Mouse (Mus musculus): ENCODE results near the gene Iqschfp. TPM values are rescaled to one million over a fixed set of nuclear protein-coding genes. Genes with fewer than 3 reads are reported as not detected.
A peak's percentile ranks its signal among the peaks of the same experiment; 100 is the strongest.

Iqschfp gene
- polyA plus RNA-seq, 1 experiment from 2014 or later: not detected

DNA sequence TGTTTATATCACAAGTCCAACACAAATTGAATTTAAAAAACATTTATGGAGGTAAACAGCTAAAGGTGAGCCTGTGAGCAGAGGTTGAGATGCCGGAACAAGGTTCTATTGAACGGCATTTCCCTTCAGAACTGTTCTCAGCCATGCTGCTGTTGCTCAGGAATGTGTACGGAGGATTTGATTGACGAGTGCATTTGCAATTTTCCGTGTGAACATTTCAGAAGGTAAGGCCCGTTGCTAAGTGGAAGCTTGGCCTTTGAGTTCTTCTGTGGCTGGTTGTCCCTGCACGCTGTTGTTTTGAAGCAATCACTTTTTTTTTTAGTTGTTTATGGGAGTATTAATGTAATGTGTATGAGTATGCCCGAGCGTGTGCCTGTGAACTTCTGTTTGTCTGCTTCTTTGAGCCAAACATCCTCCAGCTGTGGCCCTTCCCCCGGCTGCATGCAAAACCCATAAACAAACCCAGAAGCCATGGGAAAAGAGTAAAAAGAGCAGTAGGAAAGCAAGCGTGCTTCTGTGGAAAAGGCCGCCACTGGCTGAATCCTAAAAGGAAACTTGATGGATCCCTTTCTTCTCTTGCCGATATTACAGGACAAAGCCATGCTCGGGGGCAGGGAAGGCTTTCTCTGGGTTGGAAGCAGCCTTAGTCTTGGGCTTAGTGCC, 691.1 kb downstream of the Iqschfp start:
- Histone ChIP-seq H3K4me3 (ENCODE audit: low read length) (no peak overlapping the region), H3K9me3 (ENCODE audit: control insufficient read depth, low read length) (no peaks in the 10 kb centered on the region), H3K4me2 (ENCODE audit: low read depth, low read length) (peak overlapping the region; percentile 23; the same call in 1 of the 2 replicates), H3K9ac (ENCODE audit: low read depth, low read length) (0 out of 2 replicates have a peak overlapping the region, but pooled peaks have one; percentile 17), H3K36me3 (ENCODE audit: control insufficient read depth, insufficient read depth, low read length) (no peaks in the 10 kb centered on the region), H3K27ac (ENCODE audit: low read length) (peak overlapping the region; percentile 76), H3K4me1 (ENCODE audit: control insufficient read depth, insufficient read depth, low read length) (peaks cover 31% of the 10 kb centered on the region), H3K27me3 (replicated peaks; ENCODE audit: control insufficient read depth, insufficient read depth, low read length) (no peaks in the 10 kb centered on the region)
- 19% methylated on average over 14 of the region's 14 CpGs for WGBS
- peak; percentile 45 for ATAC-seq

DNA sequence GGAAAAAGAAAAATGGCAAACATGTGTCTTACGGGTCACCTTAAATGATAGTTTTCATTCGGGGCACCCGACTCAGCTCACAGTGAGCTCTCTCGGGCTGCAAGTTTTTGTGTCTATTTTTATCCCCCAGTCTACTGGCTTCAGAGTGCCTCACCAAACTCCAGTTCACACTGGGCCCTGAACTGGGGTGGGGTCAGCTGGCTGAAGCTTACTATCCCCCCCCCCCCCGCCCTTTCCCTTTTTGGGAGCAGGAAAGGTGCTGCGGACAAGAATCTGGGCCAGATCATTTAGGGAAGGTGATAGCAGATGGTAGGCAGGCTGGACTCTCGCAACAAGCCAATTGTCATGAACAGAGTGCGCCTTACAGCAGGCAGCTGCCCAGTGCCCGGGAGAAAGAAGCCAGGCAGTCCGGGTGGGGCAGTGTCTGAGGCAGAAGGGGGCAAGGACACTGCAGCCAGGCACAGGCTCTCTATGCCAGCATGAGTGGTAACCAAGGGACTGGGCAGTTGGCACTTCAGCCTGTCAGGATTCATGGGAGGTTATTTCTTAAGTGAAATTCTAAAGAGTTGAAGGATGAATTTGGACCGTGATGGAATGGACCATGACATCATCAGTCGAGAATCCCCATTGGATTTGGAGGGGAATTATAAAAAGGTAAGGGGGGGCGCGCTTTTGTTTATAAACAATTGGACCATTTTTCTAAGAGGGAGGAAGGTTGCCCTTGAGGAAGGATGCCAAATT, 691.9 kb downstream of the Iqschfp start:
- H3K9ac ChIP-seq (ENCODE audit: low read depth, low read length): no peak overlapping the region
- no peak overlapping the region for H3K4me3 ChIP-seq (ENCODE audit: low read length)
- peak overlapping the region; percentile 76 for H3K27ac ChIP-seq (ENCODE audit: low read length)
- WGBS: 46% methylated on average over 14 of the region's 14 CpGs
- no peaks in the 10 kb centered on the region for H3K9me3 ChIP-seq (ENCODE audit: control insufficient read depth, low read length)
- H3K27me3 ChIP-seq (replicated peaks; ENCODE audit: control insufficient read depth, insufficient read depth, low read length): no peaks in the 10 kb centered on the region
- no peaks in the 10 kb centered on the region for H3K36me3 ChIP-seq (ENCODE audit: control insufficient read depth, insufficient read depth, low read length)
- ATAC-seq: no peak
- peaks cover 31% of the 10 kb centered on the region for H3K4me1 ChIP-seq (ENCODE audit: control insufficient read depth, insufficient read depth, low read length)
- H3K4me2 ChIP-seq (ENCODE audit: low read depth, low read length): peak overlapping the region; percentile 23; the same call in 1 of the 2 replicates

DNA sequence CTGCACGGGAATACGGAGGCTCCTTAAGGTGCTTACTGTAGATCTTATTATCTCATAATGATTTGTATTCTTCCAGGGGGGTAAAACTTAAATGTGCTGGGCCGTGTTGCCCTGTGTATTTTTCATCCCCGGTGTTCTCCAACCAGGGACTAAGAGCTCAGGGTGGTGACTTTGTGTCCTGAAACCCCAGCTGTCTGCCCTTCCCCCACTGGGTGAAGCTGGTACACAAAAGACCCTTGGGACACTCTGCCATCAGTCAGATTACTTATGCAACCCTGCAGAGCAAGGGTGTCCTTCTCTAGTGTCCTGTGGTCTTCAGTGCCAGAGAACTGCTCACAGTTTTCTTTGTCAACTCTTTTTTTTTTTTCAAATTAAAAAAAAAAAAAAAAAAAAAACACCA, 693.2 kb downstream of the Iqschfp start:
- H3K27me3 ChIP-seq (replicated peaks; ENCODE audit: control insufficient read depth, insufficient read depth, low read length): no peaks in the 10 kb centered on the region
- no peak overlapping the region for H3K4me3 ChIP-seq (ENCODE audit: low read length)
- no peak overlapping the region for H3K9ac ChIP-seq (ENCODE audit: low read depth, low read length)
- no peak overlapping the region for H3K4me2 ChIP-seq (ENCODE audit: low read depth, low read length)
- no peak overlapping the region for H3K27ac ChIP-seq (ENCODE audit: low read length)
- ATAC-seq: no peak
- peaks cover 31% of the 10 kb centered on the region for H3K4me1 ChIP-seq (ENCODE audit: control insufficient read depth, insufficient read depth, low read length)
- 74% methylated on average over 4 of the region's 4 CpGs for WGBS
- H3K36me3 ChIP-seq (ENCODE audit: control insufficient read depth, insufficient read depth, low read length): no peaks in the 10 kb centered on the region
- no peaks in the 10 kb centered on the region for H3K9me3 ChIP-seq (ENCODE audit: control insufficient read depth, low read length)

- Histone ChIP-seq H3K9ac (ENCODE audit: low read depth, low read length) (no peak overlapping the region), H3K27me3 (replicated peaks; ENCODE audit: control insufficient read depth, insufficient read depth, low read length) (no peaks in the 10 kb centered on the region), H3K27ac (ENCODE audit: low read length) (no peak overlapping the region), H3K4me2 (ENCODE audit: low read depth, low read length) (0 out of 2 replicates have a peak overlapping the region, but pooled peaks have one; percentile 1), H3K4me3 (ENCODE audit: low read length) (no peak overlapping the region), H3K9me3 (ENCODE audit: control insufficient read depth, low read length) (no peaks in the 10 kb centered on the region), H3K4me1 (ENCODE audit: control insufficient read depth, insufficient read depth, low read length) (peaks cover 31% of the 10 kb centered on the region), H3K36me3 (ENCODE audit: control insufficient read depth, insufficient read depth, low read length) (no peaks in the 10 kb centered on the region)
- 29% methylated on average over 9 of the region's 9 CpGs for WGBS
- ATAC-seq: no peak
Measured at GRCm38 (mm10) chr3:68586646-68587064, 694.6 kb downstream of the Iqschfp start.

DNA sequence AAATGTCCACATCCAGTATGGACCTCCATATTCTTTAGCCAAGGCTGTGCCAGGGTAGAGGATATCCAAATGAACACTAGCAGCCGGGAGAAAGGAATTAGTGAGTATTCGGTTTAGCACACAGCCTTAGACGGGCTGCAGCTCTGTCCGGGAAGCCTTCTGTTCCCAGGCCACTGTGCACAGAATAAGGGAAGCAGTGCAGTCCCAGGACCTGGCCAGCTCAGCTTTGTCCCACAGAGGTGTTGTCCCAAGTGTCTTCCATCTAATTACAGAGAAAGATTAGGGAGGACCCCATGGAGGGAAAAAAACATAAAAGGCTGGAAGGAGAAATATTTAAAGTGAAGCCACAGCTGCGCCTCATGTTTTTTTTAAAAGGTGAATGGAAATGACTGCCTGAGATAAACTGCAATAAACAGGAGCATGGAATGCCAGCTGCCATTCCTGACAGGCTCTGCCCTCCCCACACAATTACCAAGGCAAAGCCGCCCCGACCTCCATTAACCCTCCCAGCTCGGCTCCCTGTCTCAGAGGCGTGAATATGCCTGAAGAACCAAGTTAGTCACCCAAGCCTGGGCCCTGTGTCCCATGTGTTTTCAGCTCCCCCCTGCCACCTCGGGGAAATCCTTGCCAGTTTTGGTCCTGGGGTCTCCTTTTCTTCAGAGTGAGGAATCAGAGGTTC, 695.7 kb downstream of the Iqschfp start:
- H3K27ac ChIP-seq (ENCODE audit: low read length): no peak overlapping the region
- no peaks in the 10 kb centered on the region for H3K27me3 ChIP-seq (replicated peaks; ENCODE audit: control insufficient read depth, insufficient read depth, low read length)
- WGBS: 63% methylated on average over 10 of the region's 10 CpGs

GRCm38 (mm10) chr3:68589220-68589840, 697.3 kb downstream of the Iqschfp start:
- whole genome bisulfite sequencing: 68% methylated on average over 9 of the region's 9 CpGs
- H3K9ac ChIP-seq (ENCODE audit: low read depth, low read length): no peak overlapping the region
- H3K27ac ChIP-seq (ENCODE audit: low read length): peak overlapping the region; percentile 4; the same call in 1 of the 2 replicates
- H3K4me1 ChIP-seq (ENCODE audit: control insufficient read depth, insufficient read depth, low read length): peaks cover 23% of the 10 kb centered on the region
- no peaks in the 10 kb centered on the region for H3K27me3 ChIP-seq (replicated peaks; ENCODE audit: control insufficient read depth, insufficient read depth, low read length)
- no peak overlapping the region for H3K4me3 ChIP-seq (ENCODE audit: low read length)
- H3K36me3 ChIP-seq (ENCODE audit: control insufficient read depth, insufficient read depth, low read length): no peaks in the 10 kb centered on the region
- no peak overlapping the region for H3K4me2 ChIP-seq (ENCODE audit: low read depth, low read length)
- no peak for ATAC-seq
- H3K9me3 ChIP-seq (ENCODE audit: control insufficient read depth, low read length): no peaks in the 10 kb centered on the region

More for the DNA sequence above, 695.7 kb downstream of the Iqschfp start:
- Histone ChIP-seq H3K36me3 (ENCODE audit: control insufficient read depth, insufficient read depth, low read length) (no peaks in the 10 kb centered on the region), H3K9me3 (ENCODE audit: control insufficient read depth, low read length) (no peaks in the 10 kb centered on the region), H3K4me2 (ENCODE audit: low read depth, low read length) (no peak overlapping the region), H3K4me3 (ENCODE audit: low read length) (no peak overlapping the region), H3K4me1 (ENCODE audit: control insufficient read depth, insufficient read depth, low read length) (peaks cover 26% of the 10 kb centered on the region), H3K9ac (ENCODE audit: low read depth, low read length) (no peak overlapping the region)
- ATAC-seq: no peak

- peak; percentile 67 for ATAC-seq
- Histone ChIP-seq H3K4me2 (ENCODE audit: low read depth, low read length) (no peak overlapping the region), H3K36me3 (ENCODE audit: control insufficient read depth, insufficient read depth, low read length) (no peaks in the 10 kb centered on the region), H3K9ac (ENCODE audit: low read depth, low read length) (no peak overlapping the region), H3K4me1 (ENCODE audit: control insufficient read depth, insufficient read depth, low read length) (peaks cover 20% of the 10 kb centered on the region), H3K27ac (ENCODE audit: low read length) (peak overlapping the region; percentile 6; the same call in 1 of the 2 replicates), H3K27me3 (replicated peaks; ENCODE audit: control insufficient read depth, insufficient read depth, low read length) (no peaks in the 10 kb centered on the region), H3K9me3 (ENCODE audit: control insufficient read depth, low read length) (no peaks in the 10 kb centered on the region), H3K4me3 (ENCODE audit: low read length) (no peak overlapping the region)
- 40% methylated on average over 8 of the region's 8 CpGs for WGBS
Measured at GRCm38 (mm10) chr3:68590436-68590835, 698.4 kb downstream of the Iqschfp start.

- Histone ChIP-seq H3K9ac (ENCODE audit: low read depth, low read length) (no peak overlapping the region), H3K27ac (ENCODE audit: low read length) (0 out of 2 replicates have a peak overlapping the region, but pooled peaks have one; percentile 27), H3K4me2 (ENCODE audit: low read depth, low read length) (no peak overlapping the region), H3K9me3 (ENCODE audit: control insufficient read depth, low read length) (no peaks in the 10 kb centered on the region), H3K4me1 (ENCODE audit: control insufficient read depth, insufficient read depth, low read length) (peaks cover 12% of the 10 kb centered on the region), H3K36me3 (ENCODE audit: control insufficient read depth, insufficient read depth, low read length) (no peaks in the 10 kb centered on the region), H3K27me3 (replicated peaks; ENCODE audit: control insufficient read depth, insufficient read depth, low read length) (no peaks in the 10 kb centered on the region), H3K4me3 (ENCODE audit: low read length) (no peak overlapping the region)
- whole genome bisulfite sequencing: 64% methylated on average over 10 of the region's 10 CpGs
- ATAC-seq: no peak
Measured at GRCm38 (mm10) chr3:68592575-68592974, 700.5 kb downstream of the Iqschfp start.

All from intestine, embryonic 16.5 days (tissue).